Mouse (Mus musculus) embryonic facial prominence, embryonic 11.5 days (tissue): Measurements from ENCODE around the gene Gpx7. TPM values are rescaled to one million over a fixed set of nuclear protein-coding genes. Genes with fewer than 3 reads are reported as not detected.

Experiments used
- ATAC-seq: fragments of 200-750 bp; cut with Nextera tagmentation; replicated peaks from 2 replicates; pipeline ENCODE4 v1.8.0; 2017; ENCODE audit warnings: low read depth; ENCODE audit not compliant: insufficient number of reproducible peaks, low FRiP score, low TSS enrichment
- DNase-seq: peaks from one replicate; pipeline ENCODE4 v3.0.0-alpha.2; 2015; ENCODE audit warnings: low spot score
- H3K27ac ChIP-seq: fragments of 300-500 bp; sonication (generic); replicated peaks from 2 replicates; pipeline ENCODE4 v1.5.1; 2014; ENCODE audit warnings: mild to moderate bottlenecking, low read depth, low read length, control low read depth
- H3K27me3 ChIP-seq: fragments of 300-500 bp; sonication (generic); 2 replicates; pipeline ENCODE4 v1.6.1; 2014; ENCODE audit warnings: mild to moderate bottlenecking, low read length, moderate library complexity, mixed read lengths; ENCODE audit not compliant: control insufficient read depth, insufficient read depth
- H3K36me3 ChIP-seq: fragments of 300-500 bp; sonication (generic); replicated peaks from 2 replicates; pipeline ENCODE4 v1.6.1; 2014; ENCODE audit warnings: low read depth, mild to moderate bottlenecking, low read length, moderate library complexity, mixed read lengths; ENCODE audit not compliant: control insufficient read depth, insufficient read depth
- H3K4me1 ChIP-seq: fragments of 300-500 bp; sonication (generic); 2 replicates; pipeline ENCODE4 v1.6.1; 2014; ENCODE audit warnings: low read length, mixed read lengths; ENCODE audit not compliant: control insufficient read depth, insufficient read depth
- H3K4me2 ChIP-seq: fragments of 300-500 bp; sonication (generic); 2 replicates; pipeline ENCODE4 v1.6.1; 2014; ENCODE audit warnings: low read depth, mild to moderate bottlenecking, control low read depth, low read length, moderate library complexity
- H3K4me3 ChIP-seq: fragments of 300-500 bp; sonication (generic); 2 replicates; pipeline ENCODE4 v1.5.1; 2014; ENCODE audit warnings: low read depth, low read length, control low read depth
- H3K9ac ChIP-seq: fragments of 300-500 bp; sonication (generic); replicated peaks from 2 replicates; pipeline ENCODE4 v1.6.1; 2014; ENCODE audit warnings: mild to moderate bottlenecking, control low read depth, low read length
- H3K9me3 ChIP-seq: fragments of 300-500 bp; sonication (generic); replicated peaks from 2 replicates; pipeline ENCODE4 v1.6.1; 2016; ENCODE audit warnings: mild to moderate bottlenecking, low read length, inconsistent platforms, mixed read lengths; ENCODE audit not compliant: control insufficient read depth
- WGBS: fragments of 180-500 bp; shearing (Covaris S2); extraction: QIAGEN DNeasy Blood & Tissue Kit; methylation state at CpG from one replicate; pipeline ENCODE4 v1.1.7; 2014; 5-methylcytosine and 5-hydroxymethylcytosine counted together
- polyA plus RNA-seq: library from polyadenylated mRNA; unstranded; fragments of >200 nt; fragmentation: Nextera tagmentation; extraction: Ambion mirVana; gene quantifications from 2 replicates; pipeline ENCODE4 v1.2.1, GENCODE M21; 2014

The Gpx7 gene
- polyA plus RNA-seq, 1 experiment from 2014 or later: 44.9 TPM

DNA sequence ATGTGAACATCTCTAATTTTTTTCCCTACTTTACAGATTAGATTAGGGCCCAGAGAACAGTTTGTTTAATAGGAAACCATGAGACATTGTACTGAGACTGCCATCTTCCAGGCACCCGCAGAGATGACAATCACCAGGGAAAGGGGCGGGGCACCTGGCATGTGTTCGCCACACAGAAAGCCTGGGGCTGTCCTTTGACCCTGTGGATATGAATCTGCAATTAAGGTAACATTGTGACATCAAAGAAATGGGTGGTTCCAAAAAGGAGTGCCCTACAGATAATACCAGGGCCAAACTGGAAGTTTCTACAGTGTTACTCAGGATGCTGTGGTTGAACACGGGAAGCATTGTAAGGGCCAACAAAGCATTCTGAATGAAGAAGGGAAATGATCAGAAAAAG is 36.4 kb downstream of the Gpx7 start:
- no peak overlapping the region for H3K27ac ChIP-seq
- H3K27me3 ChIP-seq: no peaks in the 10 kb centered on the region
- H3K4me3 ChIP-seq: no peak overlapping the region
- ATAC-seq: no peak
- H3K4me1 ChIP-seq: no peaks in the 10 kb centered on the region; the same call in 1 of the 2 replicates
- H3K4me2 ChIP-seq: no peak overlapping the region
- no peak for DNase-seq
- H3K9ac ChIP-seq: no peak overlapping the region
- no peaks in the 10 kb centered on the region for H3K9me3 ChIP-seq
- WGBS: 65% methylated on average over 4 of the region's 4 CpGs
- no peaks in the 10 kb centered on the region for H3K36me3 ChIP-seq

DNA sequence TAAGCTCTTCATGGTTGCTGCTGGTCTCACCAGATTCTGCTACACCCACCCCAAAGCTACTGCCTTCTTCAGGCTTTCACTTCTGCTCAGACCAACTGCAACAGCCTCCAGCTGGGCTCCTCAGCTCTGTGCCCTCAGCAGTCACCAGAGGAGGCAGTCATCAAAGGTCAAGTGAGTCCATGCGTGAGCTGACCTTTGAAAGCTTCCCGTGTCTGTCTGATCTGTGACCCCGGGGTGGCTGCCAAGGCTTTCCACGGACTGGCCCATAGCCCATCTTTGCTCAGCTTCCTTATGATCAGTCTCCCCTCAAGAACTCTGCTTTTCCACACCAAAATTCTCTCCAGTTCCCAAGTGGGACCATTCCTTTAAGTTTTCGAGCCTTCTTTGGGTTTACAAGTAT is 37.5 kb downstream of the Gpx7 start:
- no peak for DNase-seq
- ATAC-seq: no peak
- 26% methylated on average over 5 of the region's 5 CpGs for WGBS
- H3K27me3 ChIP-seq: no peaks in the 10 kb centered on the region
- peaks cover under 1% of the 10 kb centered on the region for H3K4me1 ChIP-seq
- H3K9ac ChIP-seq: no peak overlapping the region
- no peak overlapping the region for H3K4me3 ChIP-seq
- H3K4me2 ChIP-seq: no peak overlapping the region
- H3K9me3 ChIP-seq: no peaks in the 10 kb centered on the region
- H3K36me3 ChIP-seq: no peaks in the 10 kb centered on the region
- no peak overlapping the region for H3K27ac ChIP-seq

DNA sequence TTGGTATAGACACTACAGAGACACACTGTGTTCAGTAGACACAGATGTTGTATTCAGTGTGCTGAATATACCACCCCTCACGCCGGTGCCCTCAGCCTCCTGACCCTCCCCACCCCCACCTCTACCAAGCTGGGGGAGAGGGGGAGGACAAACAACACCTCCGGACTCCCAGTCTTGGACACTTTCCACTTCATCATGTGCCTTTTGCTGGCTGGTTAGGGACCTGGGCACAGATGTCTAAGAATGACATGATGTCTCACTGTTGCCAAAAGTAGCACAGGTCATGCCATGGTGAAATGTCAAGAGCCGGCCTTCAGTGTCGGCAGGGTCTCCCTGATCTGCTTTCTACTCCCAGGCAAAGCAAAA is 42.7 kb downstream of the Gpx7 start:
- H3K36me3 ChIP-seq: no peaks in the 10 kb centered on the region
- no peaks in the 10 kb centered on the region for H3K27me3 ChIP-seq
- ATAC-seq (no peak), DNase-seq (no peak)
- H3K9ac ChIP-seq: peak overlapping the region; percentile 35; the same call in 1 of the 2 replicates
- WGBS: 3% methylated on average over 5 of the region's 5 CpGs
- peak overlapping the region; percentile 90 for H3K27ac ChIP-seq
- no peak overlapping the region for H3K4me2 ChIP-seq
- no peaks in the 10 kb centered on the region for H3K9me3 ChIP-seq
- peaks cover 10% of the 10 kb centered on the region for H3K4me1 ChIP-seq
- no peak overlapping the region for H3K4me3 ChIP-seq

GRCm38 (mm10) chr4:108363355-108364110 is 43.2 kb downstream of the Gpx7 start:
- Histone ChIP-seq H3K4me3 (no peak overlapping the region), H3K4me1 (peaks cover 10% of the 10 kb centered on the region), H3K36me3 (no peaks in the 10 kb centered on the region), H3K27me3 (no peaks in the 10 kb centered on the region), H3K4me2 (no peak overlapping the region), H3K9me3 (no peaks in the 10 kb centered on the region), H3K27ac (peak overlapping the region; percentile 90), H3K9ac (peak overlapping the region; percentile 35; the same call in 1 of the 2 replicates)
- DNase-seq (peak; percentile 78), ATAC-seq (peak; percentile 12; the same call in 1 of the 2 replicates)
- WGBS: 5% methylated on average over 7 of the region's 7 CpGs

- Histone ChIP-seq H3K36me3 (no peaks in the 10 kb centered on the region), H3K4me2 (no peak overlapping the region), H3K4me3 (no peak overlapping the region), H3K27ac (peak overlapping the region; percentile 90), H3K27me3 (no peaks in the 10 kb centered on the region), H3K4me1 (peaks cover 10% of the 10 kb centered on the region), H3K9me3 (no peaks in the 10 kb centered on the region), H3K9ac (peak overlapping the region; percentile 4; the same call in 1 of the 2 replicates)
- WGBS: 2% methylated on average over 18 of the region's 18 CpGs
- ATAC-seq (peak; percentile 78), DNase-seq (peak; percentile 94)
Observed at GRCm38 (mm10) chr4:108362321-108363261, 44.2 kb downstream of the Gpx7 start.

DNA sequence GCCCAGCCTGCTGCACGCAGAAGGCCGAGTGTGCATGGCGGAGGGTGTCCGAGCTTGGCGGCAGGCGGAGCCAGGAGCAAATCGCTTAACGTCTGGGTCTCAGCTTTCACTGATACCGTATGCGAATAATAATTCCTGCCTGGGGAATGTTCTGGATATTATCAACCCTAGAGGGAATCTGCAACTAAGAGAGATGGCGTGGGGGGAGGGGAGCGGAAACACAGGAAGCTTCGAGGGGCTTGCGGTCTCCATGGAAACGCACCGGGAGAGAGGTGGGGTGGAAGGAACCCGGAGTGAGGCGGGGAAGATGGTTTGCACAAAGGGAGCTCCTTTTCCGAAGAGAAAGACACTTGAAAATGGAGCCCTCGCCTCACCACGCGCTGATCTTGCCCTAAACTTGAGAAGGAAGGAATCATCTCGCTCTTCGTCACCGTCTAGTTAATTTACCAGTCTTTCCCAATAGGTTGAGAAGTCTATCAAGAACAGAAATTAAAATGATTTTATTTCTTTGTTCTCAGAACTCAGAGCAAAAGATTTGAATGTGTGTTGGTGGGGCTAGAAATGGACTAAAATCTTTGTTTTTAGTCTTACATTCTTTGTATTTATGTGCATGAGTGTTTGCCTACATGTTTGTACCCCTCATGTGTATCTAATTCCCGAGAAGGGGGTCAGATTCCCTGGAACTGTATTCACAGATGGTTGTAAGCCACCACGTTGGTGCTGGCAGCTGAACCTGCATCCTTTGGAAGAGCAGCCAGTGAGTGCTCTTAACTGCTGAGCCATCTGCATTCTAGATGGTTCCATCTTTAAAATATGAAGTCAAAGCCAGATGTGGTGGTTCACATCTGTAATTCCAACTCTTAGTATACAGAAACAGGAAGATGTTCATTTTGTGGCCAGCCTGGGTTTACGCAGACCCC is 46.4 kb downstream of the Gpx7 start:
- Histone ChIP-seq H3K4me3 (no peak overlapping the region), H3K4me2 (no peak overlapping the region), H3K4me1 (peaks cover 10% of the 10 kb centered on the region), H3K9me3 (no peaks in the 10 kb centered on the region), H3K27ac (peak overlapping the region; percentile 90), H3K9ac (peak overlapping the region; percentile 48), H3K27me3 (no peaks in the 10 kb centered on the region), H3K36me3 (no peaks in the 10 kb centered on the region)
- peak; percentile 64 for ATAC-seq
- WGBS: 3% methylated on average over 28 of the region's 28 CpGs
- DNase-seq: peak; percentile 98

DNA sequence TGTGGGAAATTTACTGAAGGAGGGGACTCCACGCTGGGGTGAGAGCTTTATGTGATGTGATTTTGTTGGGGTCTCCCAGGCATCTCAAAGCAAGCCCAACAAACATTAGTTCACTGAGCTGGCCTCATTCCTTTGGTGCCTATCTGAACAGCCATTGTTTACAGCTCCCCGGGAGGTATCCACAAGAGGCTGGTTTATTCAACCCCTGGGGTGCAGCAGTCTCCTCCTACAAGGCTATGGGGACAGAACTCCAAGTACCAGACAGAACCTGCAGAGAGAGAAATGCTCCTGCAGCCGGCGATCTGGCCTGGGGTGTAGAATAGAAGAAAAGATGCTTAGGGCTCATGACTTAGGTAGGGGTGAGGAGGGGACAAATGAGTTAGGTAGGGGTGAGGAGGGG is 48.3 kb downstream of the Gpx7 start:
- 4% methylated on average over 4 of the region's 4 CpGs for WGBS
- no peak for ATAC-seq
- H3K27ac ChIP-seq: no peak overlapping the region; the same call in 1 of the 2 replicates
- H3K4me1 ChIP-seq: peaks cover 4% of the 10 kb centered on the region
- H3K4me2 ChIP-seq: no peak overlapping the region
- H3K9ac ChIP-seq: no peak overlapping the region
- H3K4me3 ChIP-seq: no peak overlapping the region
- DNase-seq: no peak
- no peaks in the 10 kb centered on the region for H3K9me3 ChIP-seq
- no peaks in the 10 kb centered on the region for H3K36me3 ChIP-seq
- H3K27me3 ChIP-seq: no peaks in the 10 kb centered on the region
